ENCODE assay signal across 31 mouse cellular contexts in genomic region chr8:93839113-93839512, GRCm38 (mm10). TPM values are rescaled to one million over a fixed set of nuclear protein-coding genes. Genes with fewer than 3 reads are reported as not detected.
DNase-seq lines count a peak whose midpoint lies in the region; ATAC-seq and TF ChIP-seq lines count a peak whose summit lies in the region.
"Had no signal": no experiment of that assay in that cellular context is flagged by ENCODE, and none has a peak within 500 bp of the region (broad histone marks: within the 10 kb centered on the region; RNA-seq: fewer than 3 reads in every experiment).

No protein-coding gene starts in this region.

- no peaks in the 10 kb centered on the region for H3K9me3 ChIP-seq in heart, embryonic 10.5 days
- no peaks in the 10 kb centered on the region for H3K9me3 ChIP-seq in embryonic facial prominence, embryonic 10.5 days
- H3K9me3 ChIP-seq in midbrain, embryonic 16.5 days (replicated peaks; ENCODE audit: control insufficient read depth, low read length, poor library complexity, severe bottlenecking) = no peaks in the 10 kb centered on the region
- H3K9me3 ChIP-seq: embryonic facial prominence, embryonic 12.5 days; hindbrain, embryonic 12.5 days; intestine, embryonic 15.5 days; limb, embryonic 13.5 days; lung, embryonic 15.5 days; neural tube, embryonic 13.5 days had no signal

- H3K27me3 ChIP-seq in heart, embryonic 10.5 days (ENCODE audit: insufficient read depth, poor library complexity, severe bottlenecking) = no peaks in the 10 kb centered on the region; the same call in 1 of the 2 replicates
- H3K27me3 ChIP-seq in embryonic facial prominence, embryonic 10.5 days (replicated peaks; ENCODE audit: low read depth, poor library complexity, severe bottlenecking) = peaks cover 31% of the 10 kb centered on the region
- H3K27me3 ChIP-seq in midbrain, embryonic 16.5 days (ENCODE audit: control insufficient read depth, insufficient read depth, low read depth, low read length) = no peaks in the 10 kb centered on the region
- no peaks in the 10 kb centered on the region for H3K27me3 ChIP-seq in kidney, adult 2 months (replicated peaks; ENCODE audit: control insufficient read depth, insufficient read depth, low read length)
- H3K27me3 ChIP-seq: embryonic facial prominence, embryonic 12.5 days; hindbrain, embryonic 12.5 days; intestine, embryonic 15.5 days; limb, embryonic 13.5 days; lung, embryonic 15.5 days; neural tube, embryonic 13.5 days had no signal

- H3K9ac ChIP-seq in midbrain, embryonic 16.5 days (ENCODE audit: low read depth, low read length) = no peak overlapping the region
- H3K9ac ChIP-seq: embryonic facial prominence, embryonic 12.5 days; hindbrain, embryonic 12.5 days; intestine, embryonic 15.5 days; limb, embryonic 13.5 days; lung, embryonic 15.5 days; neural tube, embryonic 13.5 days had no signal

- H3K4me3 ChIP-seq in heart, embryonic 10.5 days = no peak overlapping the region
- H3K4me3 ChIP-seq in left cerebral cortex, adult 2 months = no peak overlapping the region
- H3K4me3 ChIP-seq in embryonic facial prominence, embryonic 10.5 days = no peak overlapping the region
- H3K4me3 ChIP-seq in midbrain, embryonic 16.5 days (ENCODE audit: low read depth, low read length) = no peak overlapping the region
- no peak overlapping the region for H3K4me3 ChIP-seq in kidney, adult 2 months (ENCODE audit: insufficient read depth, low read depth, low read length)
- H3K4me3 ChIP-seq: embryonic facial prominence, embryonic 12.5 days; hindbrain, embryonic 12.5 days; intestine, embryonic 15.5 days; limb, embryonic 13.5 days; lung, embryonic 15.5 days; neural tube, embryonic 13.5 days had no signal

- no peak for DNase-seq in heart, embryonic 10.5 days (ENCODE audit: low spot score)
- no peak for DNase-seq in heart, postnatal 25 days (ENCODE audit: low spot score)
- DNase-seq in left cerebral cortex, adult 2 months (ENCODE audit: extremely low spot score in 1 of 2, low spot score in 2 of 2) = no peak
- no peak for DNase-seq in left cerebral cortex, postnatal 14 days (ENCODE audit: low spot score in 2 of 2)
- DNase-seq in embryonic facial prominence, embryonic 10.5 days (ENCODE audit: low spot score) = no peak
- no peak for DNase-seq in kidney, adult 2 months
- DNase-seq: adrenal gland, adult 2 months; adrenal gland, postnatal 36 days; B cell, adult 2 months; cerebellum, adult 11 months; cerebellum, adult 9-10 months; cerebellum, postnatal 36 days; heart, postnatal 10 days; kidney, adult 8-10 months; layer of hippocampus, adult 9-11 months; right cerebral cortex, postnatal 4 days; thymus, adult 2 months; thymus, postnatal 36 days had no signal

- intact Hi-C loops in heart, postnatal 25 days (cut with DNase I) = no loop called here
- intact Hi-C loops in left cerebral cortex, adult 2 months (cut with DNase I) = no loop called here
- intact Hi-C loops in left cerebral cortex, postnatal 14 days (cut with DNase I) = no loop called here

- TF ChIP-seq POLR2A in kidney, adult 2 months (IDR thresholded peaks at IDR 0.05; ENCODE audit: low read depth, low read length) = no peak

- 26% methylated on average over 8 of the region's 8 CpGs for WGBS in heart, embryonic 10.5 days
- 18% methylated on average over 8 of the region's 8 CpGs for WGBS in embryonic facial prominence, embryonic 10.5 days
- WGBS in midbrain, embryonic 16.5 days = 14% methylated on average over 8 of the region's 8 CpGs
- 59% methylated on average over 8 of the region's 8 CpGs for WGBS in kidney, adult 2 months

- H3K36me3 ChIP-seq in heart, embryonic 10.5 days = no peaks in the 10 kb centered on the region
- no peaks in the 10 kb centered on the region for H3K36me3 ChIP-seq in embryonic facial prominence, embryonic 10.5 days (replicated peaks)
- no peaks in the 10 kb centered on the region for H3K36me3 ChIP-seq in midbrain, embryonic 16.5 days (ENCODE audit: control insufficient read depth, insufficient read depth, low read length)
- no peaks in the 10 kb centered on the region for H3K36me3 ChIP-seq in kidney, adult 2 months (ENCODE audit: control insufficient read depth, insufficient read depth, low read length)
- H3K36me3 ChIP-seq: embryonic facial prominence, embryonic 12.5 days; hindbrain, embryonic 12.5 days; intestine, embryonic 15.5 days; limb, embryonic 13.5 days; lung, embryonic 15.5 days had no signal

- no peak overlapping the region for H3K4me2 ChIP-seq in midbrain, embryonic 16.5 days (ENCODE audit: low read length)
- H3K4me2 ChIP-seq: embryonic facial prominence, embryonic 12.5 days; hindbrain, embryonic 12.5 days; intestine, embryonic 15.5 days; limb, embryonic 13.5 days; liver, embryonic 11.5 days; lung, embryonic 15.5 days; neural tube, embryonic 13.5 days had no signal

- no peak for TF ChIP-seq CTCF in left cerebral cortex, adult 2 months (IDR thresholded peaks at IDR 0.05)
- TF ChIP-seq CTCF in kidney, adult 2 months (conservative IDR thresholded peaks at IDR 0.05; ENCODE audit: insufficient read depth, insufficient read length, low read depth, low read length) = no peak

- peaks cover 55% of the 10 kb centered on the region for H3K4me1 ChIP-seq in heart, embryonic 10.5 days
- H3K4me1 ChIP-seq in embryonic facial prominence, embryonic 10.5 days = peaks cover 48% of the 10 kb centered on the region
- peaks cover 72% of the 10 kb centered on the region for H3K4me1 ChIP-seq in midbrain, embryonic 16.5 days (ENCODE audit: control insufficient read depth, insufficient read depth, low read length)
- H3K4me1 ChIP-seq in kidney, adult 2 months (ENCODE audit: control insufficient read depth, insufficient read depth, low read length) = no peaks in the 10 kb centered on the region

- no peak; the same call in 1 of the 2 replicates for ATAC-seq in midbrain, embryonic 16.5 days
- ATAC-seq: activated CD4-positive, CD25-positive, alpha-beta regulatory T cell, adult 4 months; hindbrain, postnatal 0 days; intestine, embryonic 15.5 days had no signal

- H3K27ac ChIP-seq in heart, embryonic 10.5 days = peak overlapping the region; percentile 56; the same call in 1 of the 2 replicates
- peak overlapping the region; percentile 34 for H3K27ac ChIP-seq in left cerebral cortex, adult 2 months
- 0 out of 2 replicates have a peak overlapping the region, but pooled peaks have one; percentile 25 for H3K27ac ChIP-seq in embryonic facial prominence, embryonic 10.5 days (replicated peaks)
- H3K27ac ChIP-seq in midbrain, embryonic 16.5 days (ENCODE audit: low read length) = 0 out of 2 replicates have a peak overlapping the region, but pooled peaks have one; percentile 5
- no peak overlapping the region for H3K27ac ChIP-seq in kidney, adult 2 months (ENCODE audit: insufficient read depth, low read depth, low read length)
- H3K27ac ChIP-seq: embryonic facial prominence, embryonic 12.5 days; hindbrain, embryonic 12.5 days; hindbrain, postnatal 0 days; intestine, embryonic 15.5 days; kidney, postnatal 0 days; limb, embryonic 13.5 days; lung, embryonic 15.5 days; neural tube, embryonic 13.5 days; stomach, postnatal 0 days had no signal

RNA-seq across cellular contexts. Expression of gene Gnao1, which starts 29.3 kb away (rescaled TPM):
- polyA plus RNA-seq in heart, embryonic 10.5 days (2016; fragmentation: Nextera tagmentation; extraction: Ambion mirVana) = 9.3 and 11.3 TPM in 2 replicates
- total RNA-seq in heart, postnatal 25 days (2021) = 10 to 100 TPM; 26.0 to 27.4 TPM
- total RNA-seq in left cerebral cortex, adult 2 months (2021) = 100 to 1,000 TPM; 679 to 734 TPM
- total RNA-seq in left cerebral cortex, postnatal 14 days (2021) = 100 to 1,000 TPM; 949 to 978 TPM
- polyA plus RNA-seq in embryonic facial prominence, embryonic 10.5 days (2016; fragmentation: Nextera tagmentation; extraction: Ambion mirVana) = 8.1 and 8.6 TPM in 2 replicates
- 235 and 240 TPM in 2 replicates for polyA plus RNA-seq in midbrain, embryonic 16.5 days (2015; fragmentation: Nextera tagmentation; extraction: Ambion mirVana)
- polyA plus RNA-seq in kidney, adult 2 months (2012; rRNA removed) = 4.6 and 4.9 TPM in 2 replicates
- total RNA-seq: megakaryocyte progenitor cell, adult 5-6 weeks had no signal

Comparison
In these comparisons a context has a peak if more than half of its experiments do, and no peak if none do; other contexts are left out.
1. RNA of gene Gnao1, which starts 29.3 kb away (polyA plus RNA-seq): 235 to 240 TPM in midbrain, embryonic 16.5 days; 9.3 to 11.3 TPM in heart, embryonic 10.5 days, 8.1 to 8.6 TPM in embryonic facial prominence, embryonic 10.5 days and 4.6 to 4.9 TPM in kidney, adult 2 months; every median in the first group is over 10 times any median in the second.